Mouse (Mus musculus) thymus, adult 2 months (tissue): ENCODE measurements around the gene Lmx1a.

Experiments used
- CTCF ChIP-seq: fragments of 200-500 bp; IDR thresholded peaks from 2 replicates; pipeline ENCODE4 v1.5.1; 2012; ENCODE audit warnings: mild to moderate bottlenecking, control low read depth, low read length, moderate library complexity, borderline replicate concordance; ENCODE audit not compliant: control insufficient read depth, poor library complexity, insufficient read depth; ENCODE audit errors: extremely low read depth
- POLR2A ChIP-seq: fragments of 200-500 bp; IDR thresholded peaks from 2 replicates; pipeline ENCODE4 v1.6.1; 2012; ENCODE audit warnings: mild to moderate bottlenecking, low read length, control low read depth, moderate library complexity; ENCODE audit not compliant: control insufficient read depth, poor library complexity, insufficient read depth; ENCODE audit errors: extremely low read depth

DNA sequence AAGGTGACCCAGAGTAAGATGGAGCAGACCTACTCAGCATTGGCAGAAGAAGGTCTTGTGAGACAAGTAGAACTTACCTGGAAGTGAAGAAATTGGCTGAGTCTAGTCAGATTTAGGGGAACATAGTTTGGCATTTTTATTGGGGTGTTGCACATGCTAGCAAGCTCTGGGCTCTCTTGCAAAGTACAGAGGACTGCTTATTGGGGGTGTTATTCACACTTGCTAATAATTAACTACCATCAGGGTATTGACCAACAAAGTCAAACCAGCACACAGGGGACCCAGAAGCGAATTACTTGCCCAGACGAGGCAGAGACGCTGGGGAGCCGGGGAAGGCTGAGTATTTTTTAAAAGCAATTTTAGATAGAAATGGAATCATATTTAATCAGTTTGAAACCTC is 77.6 kb downstream of the Lmx1a start:
- no peak for TF ChIP-seq CTCF
- TF ChIP-seq POLR2A = no peak
